Mouse (Mus musculus) 416B (cell line): Measurements from ENCODE around the gene Krtap4-2.

Experiments
- DNase-seq: peaks from one replicate; pipeline ENCODE4 v3.0.0; 2011; ENCODE audit warnings: low read depth

Krtap4-2 gene

DNA sequence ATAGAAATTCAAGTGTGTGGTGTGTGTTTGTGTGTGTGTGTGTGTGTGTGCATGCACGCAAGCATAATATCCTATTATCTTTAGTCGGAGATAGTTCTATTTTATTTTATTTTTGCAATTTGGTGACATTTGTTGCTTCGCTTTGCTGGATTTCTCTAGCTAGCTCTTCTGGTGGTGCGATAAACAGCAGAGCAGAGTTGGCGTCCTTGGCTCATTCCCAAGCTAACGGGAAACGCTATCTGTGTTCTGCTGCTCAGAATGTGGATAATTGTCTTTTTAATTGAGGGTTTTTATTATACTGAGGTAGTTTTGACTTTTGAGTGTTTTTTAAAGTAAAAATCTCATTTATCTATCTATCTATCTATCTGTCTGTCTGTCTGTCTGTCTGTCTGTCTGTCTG is 49.8 kb downstream of the Krtap4-2 start:
- DNase-seq = no peak
